Mouse (Mus musculus) ES-E14 (cell line): ENCODE measurements around the gene Vamp8. TPM values are rescaled to one million over a fixed set of nuclear protein-coding genes. Genes with fewer than 3 reads are reported as not detected.

Experiments used
- DNase-seq: peaks from one replicate; pipeline ENCODE4 v3.0.0-alpha.2; 2013; ENCODE audit warnings: low read depth, low spot score
- H3K27ac ChIP-seq: 2 replicates; pipeline ENCODE4 v1.5.1; 2012; ENCODE audit warnings: low read depth, mild to moderate bottlenecking, low read length, moderate library complexity, mixed read lengths; ENCODE audit not compliant: poor library complexity, insufficient read depth, severe bottlenecking
- H3K36me3 ChIP-seq: 2 replicates; pipeline ENCODE4 v1.6.1; 2012; ENCODE audit warnings: mild to moderate bottlenecking, low read length, moderate library complexity, mixed read lengths; ENCODE audit not compliant: control insufficient read depth, poor library complexity, insufficient read depth, severe bottlenecking
- H3K4me1 ChIP-seq, 2 experiments: fragments of 150-350 bp in 1 of 2; sonication (generic) in 1 of 2; 2 replicates each; pipeline ENCODE4 v1.6.1; 2012; ENCODE audit warnings: low read length in 2 of 2, mild to moderate bottlenecking in 1 of 2, mixed read lengths in 1 of 2; ENCODE audit not compliant: control insufficient read depth in 2 of 2, insufficient read depth in 2 of 2, poor library complexity in 1 of 2
- H3K4me3 ChIP-seq, 2 experiments: fragments of 150-350 bp in 1 of 2; sonication (generic) in 1 of 2; 2 replicates each; pipeline ENCODE4 v1.5.1; 2012; ENCODE audit warnings: low read length in 2 of 2, low read depth in 1 of 2, mild to moderate bottlenecking in 1 of 2, mixed read lengths in 1 of 2; ENCODE audit not compliant: insufficient read depth in 1 of 2, poor library complexity in 1 of 2, severe bottlenecking in 1 of 2
- H3K9ac ChIP-seq: 2 replicates; pipeline ENCODE4 v1.6.1; 2012; ENCODE audit warnings: low read depth, mild to moderate bottlenecking, low read length, mixed read lengths; ENCODE audit not compliant: poor library complexity, insufficient read depth, severe bottlenecking
- H3K9me3 ChIP-seq: fragments of 150-350 bp; sonication (generic); 2 replicates; pipeline ENCODE4 v1.6.1; 2012; ENCODE audit warnings: low read depth, mild to moderate bottlenecking, low read length; ENCODE audit not compliant: control insufficient read depth, insufficient read depth
- CHD2 ChIP-seq: IDR thresholded peaks from 2 replicates; pipeline ENCODE4 v1.6.1; 2014; ENCODE audit warnings: mild to moderate bottlenecking, low read depth, low read length, inconsistent platforms
- HCFC1 ChIP-seq: IDR thresholded peaks from 2 replicates; pipeline ENCODE4 v1.6.1; 2012; ENCODE audit warnings: low read length, inconsistent platforms, borderline replicate concordance; ENCODE audit not compliant: insufficient read depth
- MAFK ChIP-seq: IDR thresholded peaks from 2 replicates; pipeline ENCODE4 v1.6.1; 2014; ENCODE audit warnings: mild to moderate bottlenecking, low read depth, low read length, inconsistent platforms; ENCODE audit not compliant: insufficient read depth
- ZC3H11A ChIP-seq: IDR thresholded peaks from 2 replicates; pipeline ENCODE4 v1.6.1; 2012; ENCODE audit warnings: low read depth, mild to moderate bottlenecking, inconsistent platforms, low read length, borderline replicate concordance
- ZNF384 ChIP-seq: IDR thresholded peaks from 2 replicates; pipeline ENCODE4 v1.6.1; 2012; ENCODE audit warnings: low read depth, low read length, inconsistent platforms
- in situ Hi-C, 2 experiments: fragments of 600-800 bp; cut with MboI; formaldehyde crosslinking; loops; one replicate each; pipeline ENCODE4 v1.15.1; 2025; ENCODE audit warnings: low sequenced_read_pairs in 2 of 2, inconsistent platforms in 1 of 2; ENCODE audit not compliant: unreplicated experiment in 2 of 2
- total RNA-seq: library from RNA; depleted of rRNA; stranded (reverse); fragments of 300-350 nt; gene quantifications from 2 replicates; pipeline ENCODE4 v1.2.3, GENCODE M21; 2012

Gene Vamp8
- total RNA-seq, 1 experiment: 44.0 TPM

DNA sequence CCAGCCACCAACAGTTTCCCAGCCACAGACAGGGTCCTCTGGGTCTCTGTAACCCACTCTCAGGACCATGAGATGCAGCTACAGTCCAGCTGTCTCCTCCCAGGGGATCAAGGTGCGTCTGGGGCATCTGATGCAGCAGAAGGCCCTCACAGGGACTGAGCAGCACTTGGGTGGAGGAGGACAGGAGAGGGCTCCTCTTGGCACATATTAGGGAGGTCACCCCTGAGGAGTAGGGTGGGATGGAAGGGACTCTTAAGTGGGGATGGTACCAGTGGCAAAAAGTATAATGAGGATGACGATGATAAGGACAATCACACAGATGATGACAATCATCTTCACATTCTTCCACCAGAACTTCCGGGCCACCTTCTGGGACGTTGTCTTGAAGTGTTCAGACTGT is 5.2 kb downstream of the Vamp8 start:
- H3K9me3 ChIP-seq: no peaks in the 10 kb centered on the region
- H3K36me3 ChIP-seq: no peaks in the 10 kb centered on the region
- H3K9ac ChIP-seq: no peak overlapping the region
- TF ChIP-seq CHD2 (no peak), ZNF384 (no peak), MAFK (no peak), ZC3H11A (no peak), HCFC1 (no peak)
- no peak for DNase-seq
- no peak overlapping the region for H3K27ac ChIP-seq
- no peak overlapping the region for H3K4me3 ChIP-seq
- H3K4me1 ChIP-seq: 0 out of 4 replicates have a peak, but pooled peaks cover 0 to 1% of the 10 kb centered on the region in 2 experiments
- in situ Hi-C loops: no loop called here

GRCm38 (mm10) chr6:72383952-72384351 is 6.6 kb downstream of the Vamp8 start:
- in situ Hi-C loops: no loop called here
- no peak overlapping the region for H3K27ac ChIP-seq
- no peak for TF ChIP-seq MAFK
- no peak for TF ChIP-seq HCFC1
- TF ChIP-seq CHD2: no peak
- TF ChIP-seq ZC3H11A: no peak
- TF ChIP-seq ZNF384: no peak

DNA sequence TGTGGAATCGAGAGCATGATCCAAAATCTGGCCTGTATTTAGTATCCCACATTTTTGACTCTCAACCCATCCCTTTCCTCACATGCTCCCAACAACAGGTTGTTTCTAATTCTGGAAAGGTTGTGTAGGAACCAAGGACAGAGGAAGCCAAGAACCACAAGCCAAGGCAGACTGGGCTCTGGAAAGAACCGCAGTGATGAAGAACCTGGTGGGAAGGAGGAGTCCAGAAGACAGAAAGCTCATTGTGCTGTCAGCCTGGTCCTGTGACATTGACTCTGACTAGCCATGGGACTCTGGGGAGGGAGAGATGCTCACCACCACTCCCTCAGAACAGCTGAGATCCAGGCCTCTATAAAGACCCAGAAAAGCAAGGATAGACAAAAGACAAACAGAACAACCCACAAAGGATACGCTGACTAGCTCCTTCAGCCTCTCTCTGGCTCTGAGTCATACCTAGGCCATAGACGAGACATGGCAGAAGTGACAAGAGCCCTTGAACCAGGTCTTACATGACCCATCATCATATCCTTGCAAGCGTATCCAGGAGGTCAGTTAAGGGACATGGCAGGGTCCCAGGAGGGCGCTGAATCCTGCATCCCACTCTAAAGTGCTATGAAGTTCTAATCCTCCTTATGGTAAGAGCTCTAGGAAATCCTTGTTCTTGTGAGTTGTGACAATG is 7.2 kb downstream of the Vamp8 start:
- Histone ChIP-seq H3K9me3 (no peaks in the 10 kb centered on the region), H3K27ac (no peak overlapping the region), H3K9ac (no peak overlapping the region), H3K36me3 (no peaks in the 10 kb centered on the region), H3K4me3 (no peak overlapping the region), H3K4me1 (no peaks in the 10 kb centered on the region)
- in situ Hi-C loops: no loop called here
- no peak for TF ChIP-seq HCFC1
- no peak for TF ChIP-seq MAFK
- no peak for TF ChIP-seq ZNF384
- TF ChIP-seq CHD2: no peak
- TF ChIP-seq ZC3H11A: no peak
- no peak for DNase-seq

More at GRCm38 (mm10) chr6:72383952-72384351, 6.6 kb downstream of the Vamp8 start:
- no peak overlapping the region for H3K4me3 ChIP-seq
- H3K36me3 ChIP-seq: no peaks in the 10 kb centered on the region
- 0 out of 4 replicates have a peak, but pooled peaks cover 0 to under 1% of the 10 kb centered on the region in 2 experiments for H3K4me1 ChIP-seq
- no peak for DNase-seq
- no peak overlapping the region for H3K9ac ChIP-seq
- H3K9me3 ChIP-seq: no peaks in the 10 kb centered on the region

DNA sequence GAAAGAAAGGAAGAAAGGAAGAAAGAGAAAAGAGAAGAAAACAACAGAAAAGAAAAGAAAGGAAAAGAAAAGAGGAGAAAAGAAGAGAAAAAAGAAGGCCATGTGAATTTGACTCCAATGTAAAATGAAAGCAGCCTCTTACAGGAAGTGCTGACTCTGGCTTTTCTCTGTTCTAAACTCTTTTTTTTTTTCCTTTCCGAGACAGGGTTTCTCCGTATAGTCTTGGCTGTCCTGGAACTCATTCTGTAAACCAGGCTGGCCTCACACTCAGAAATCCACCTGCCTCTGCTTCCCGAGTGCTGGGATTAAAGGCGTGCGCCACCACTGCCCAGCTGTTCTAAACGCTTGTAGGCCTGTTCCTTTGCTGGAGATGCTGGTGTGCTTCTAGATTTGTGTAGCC is 8.0 kb downstream of the Vamp8 start:
- no peaks in the 10 kb centered on the region for H3K9me3 ChIP-seq
- no peak overlapping the region for H3K9ac ChIP-seq
- TF ChIP-seq MAFK (no peak; the same call in 1 of the 2 replicates), CHD2 (no peak), ZC3H11A (no peak), ZNF384 (no peak), HCFC1 (no peak)
- H3K4me1 ChIP-seq: no peaks in the 10 kb centered on the region
- H3K27ac ChIP-seq: no peak overlapping the region
- H3K36me3 ChIP-seq: no peaks in the 10 kb centered on the region
- DNase-seq: no peak
- in situ Hi-C loops: no loop called here
- H3K4me3 ChIP-seq: no peak overlapping the region
